Mouse (Mus musculus): Measurements from ENCODE around the gene Vwa7. TPM values are rescaled to one million over a fixed set of nuclear protein-coding genes. Genes with fewer than 3 reads are reported as not detected.

Vwa7 gene
- polyA plus RNA-seq, 1 experiment: 0.05 TPM

- no peaks in the 10 kb centered on the region for H3K27me3 ChIP-seq (ENCODE audit: control insufficient read depth, insufficient read depth, insufficient read length)
- H3ac ChIP-seq (ENCODE audit: control insufficient read depth, insufficient read length): no peak overlapping the region
- no peaks in the 10 kb centered on the region for H3K79me2 ChIP-seq (ENCODE audit: control insufficient read depth, insufficient read depth)
- H3K36me3 ChIP-seq (ENCODE audit: control insufficient read depth, insufficient read depth): peaks cover 7% of the 10 kb centered on the region
- TF ChIP-seq TCF3 (IDR thresholded peaks at IDR 0.05; ENCODE audit: insufficient read length, low read depth) (no peak), MYOG (IDR thresholded peaks at IDR 0.05; ENCODE audit: control insufficient read depth in 1 of 3, insufficient read depth in 1 of 3, insufficient read length in 2 of 3, low read depth in 2 of 3) (no peak), E2F4 (IDR thresholded peaks at IDR 0.05; ENCODE audit: insufficient read depth) (no peak), CEBPB (IDR thresholded peaks at IDR 0.05; ENCODE audit: insufficient read depth, poor library complexity, severe bottlenecking) (no peak), POLR2A (IDR thresholded peaks at IDR 0.05; ENCODE audit: insufficient read length, low read depth) (no peak), MAX (IDR thresholded peaks at IDR 0.05; ENCODE audit: low read depth) (no peak), MYOD1 (IDR thresholded peaks at IDR 0.05; ENCODE audit: control insufficient read depth in 1 of 3, insufficient read length in 2 of 3, low read depth in 2 of 3) (no peak), POLR2AphosphoS2 (IDR thresholded peaks at IDR 0.05; ENCODE audit: insufficient read length, low read depth) (no peak), TCF12 (IDR thresholded peaks at IDR 0.05; ENCODE audit: insufficient read depth, poor library complexity, severe bottlenecking) (no peak), USF1 (IDR thresholded peaks at IDR 0.05; ENCODE audit: low read depth) (no peak), REST (IDR thresholded peaks at IDR 0.05; ENCODE audit: insufficient read depth, insufficient read length) (no peak), SRF (IDR thresholded peaks at IDR 0.05; ENCODE audit: control insufficient read depth, insufficient read length, low read depth) (no peak)
- H3K4me3 ChIP-seq: no peak overlapping the region
- H3K4me2 ChIP-seq (ENCODE audit: low read depth): no peak overlapping the region
Measured at GRCm38 (mm10) chr17:35017706-35018030, 1.3 kb downstream of the Vwa7 start.

DNA sequence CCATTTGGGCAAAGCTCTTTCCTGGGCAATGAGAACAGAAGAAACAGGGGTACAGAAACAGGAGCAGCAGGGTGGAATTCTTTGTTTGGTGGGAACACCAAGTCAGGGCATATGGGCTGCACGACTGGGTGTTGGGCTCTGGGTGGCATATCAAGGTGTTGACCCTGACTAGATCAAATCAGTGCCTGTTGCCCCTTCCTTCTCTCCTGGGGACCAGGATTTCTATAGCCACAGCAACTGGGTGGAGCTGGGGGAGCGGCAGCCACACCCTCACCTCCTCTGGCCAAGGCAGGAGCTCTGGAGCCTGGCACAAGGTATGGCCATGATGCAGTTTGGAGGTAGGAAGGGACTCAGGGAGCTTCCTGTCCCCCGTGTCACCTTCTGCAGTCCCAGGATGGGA, 1.8 kb downstream of the Vwa7 start:
- no peak for TF ChIP-seq MYOG (IDR thresholded peaks at IDR 0.05; ENCODE audit: control insufficient read depth in 1 of 3, insufficient read depth in 1 of 3, insufficient read length in 2 of 3, low read depth in 2 of 3)
- no peak for TF ChIP-seq CEBPB (IDR thresholded peaks at IDR 0.05; ENCODE audit: insufficient read depth, poor library complexity, severe bottlenecking)
- TF ChIP-seq TCF12 (IDR thresholded peaks at IDR 0.05; ENCODE audit: insufficient read depth, poor library complexity, severe bottlenecking): no peak
- peaks cover 1% of the 10 kb centered on the region for H3K36me3 ChIP-seq (ENCODE audit: control insufficient read depth, insufficient read depth)
- no peak overlapping the region for H3K4me2 ChIP-seq (ENCODE audit: low read depth)
- no peak overlapping the region for H3K4me3 ChIP-seq
- H3K79me2 ChIP-seq (ENCODE audit: control insufficient read depth, insufficient read depth): no peaks in the 10 kb centered on the region
- no peak overlapping the region for H3ac ChIP-seq (ENCODE audit: control insufficient read depth, insufficient read length)
- H3K27me3 ChIP-seq (ENCODE audit: control insufficient read depth, insufficient read depth, insufficient read length): no peaks in the 10 kb centered on the region

DNA sequence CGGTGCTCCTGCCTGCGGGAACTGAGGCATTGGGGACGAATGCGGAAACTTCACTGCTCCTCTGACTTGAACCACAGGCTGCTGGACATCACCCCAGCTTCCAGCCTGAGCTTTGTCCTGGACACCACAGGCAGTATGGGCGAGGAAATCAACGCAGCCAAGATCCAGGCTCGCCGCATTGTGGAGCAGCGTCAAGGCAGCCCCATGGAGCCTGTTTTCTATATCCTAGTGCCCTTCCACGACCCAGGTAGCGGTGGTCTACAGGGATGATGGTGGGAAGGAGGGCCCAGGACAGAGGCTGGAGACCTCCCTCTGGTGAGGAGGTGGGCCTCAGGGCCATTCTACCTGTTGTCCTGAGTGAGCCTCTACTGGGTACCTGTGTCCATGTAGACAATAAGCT, 3.5 kb downstream of the Vwa7 start:
- Histone ChIP-seq H3K79me2 (ENCODE audit: control insufficient read depth, insufficient read depth) (no peaks in the 10 kb centered on the region), H3K4me2 (ENCODE audit: low read depth) (no peak overlapping the region), H3K36me3 (ENCODE audit: control insufficient read depth, insufficient read depth) (no peaks in the 10 kb centered on the region), H3K4me3 (no peak overlapping the region), H3K27me3 (ENCODE audit: control insufficient read depth, insufficient read depth, insufficient read length) (no peaks in the 10 kb centered on the region), H3ac (ENCODE audit: control insufficient read depth, insufficient read length) (no peak overlapping the region)
- TF ChIP-seq MYOG (IDR thresholded peaks at IDR 0.05; ENCODE audit: control insufficient read depth in 1 of 3, insufficient read depth in 1 of 3, insufficient read length in 2 of 3, low read depth in 2 of 3) (no peak), MYOD1 (IDR thresholded peaks at IDR 0.05; ENCODE audit: control insufficient read depth in 1 of 3, insufficient read length in 2 of 3, low read depth in 2 of 3) (no peak), TCF12 (IDR thresholded peaks at IDR 0.05; ENCODE audit: insufficient read depth, poor library complexity, severe bottlenecking) (no peak), POLR2AphosphoS2 (IDR thresholded peaks at IDR 0.05; ENCODE audit: insufficient read length, low read depth) (no peak), POLR2A (IDR thresholded peaks at IDR 0.05; ENCODE audit: insufficient read length, low read depth) (no peak), USF1 (IDR thresholded peaks at IDR 0.05; ENCODE audit: low read depth) (no peak), TCF3 (IDR thresholded peaks at IDR 0.05; ENCODE audit: insufficient read length, low read depth) (no peak), CEBPB (IDR thresholded peaks at IDR 0.05; ENCODE audit: insufficient read depth, poor library complexity, severe bottlenecking) (no peak)

- no peak overlapping the region for H3ac ChIP-seq (ENCODE audit: control insufficient read depth, insufficient read length)
- no peaks in the 10 kb centered on the region for H3K36me3 ChIP-seq (ENCODE audit: control insufficient read depth, insufficient read depth)
- TF ChIP-seq MYOD1 (IDR thresholded peaks at IDR 0.05; ENCODE audit: control insufficient read depth in 1 of 3, insufficient read length in 2 of 3, low read depth in 2 of 3) (no peak), USF1 (IDR thresholded peaks at IDR 0.05; ENCODE audit: low read depth) (no peak), REST (IDR thresholded peaks at IDR 0.05; ENCODE audit: insufficient read depth, insufficient read length) (no peak), CEBPB (IDR thresholded peaks at IDR 0.05; ENCODE audit: insufficient read depth, poor library complexity, severe bottlenecking) (no peak), POLR2AphosphoS2 (IDR thresholded peaks at IDR 0.05; ENCODE audit: insufficient read length, low read depth) (no peak), TCF12 (IDR thresholded peaks at IDR 0.05; ENCODE audit: insufficient read depth, poor library complexity, severe bottlenecking) (no peak), POLR2A (IDR thresholded peaks at IDR 0.05; ENCODE audit: insufficient read length, low read depth) (no peak), MYOG (IDR thresholded peaks at IDR 0.05; ENCODE audit: control insufficient read depth in 1 of 3, insufficient read depth in 1 of 3, insufficient read length in 2 of 3, low read depth in 2 of 3) (no peak), MAX (IDR thresholded peaks at IDR 0.05; ENCODE audit: low read depth) (no peak), TCF3 (IDR thresholded peaks at IDR 0.05; ENCODE audit: insufficient read length, low read depth) (no peak), E2F4 (IDR thresholded peaks at IDR 0.05; ENCODE audit: insufficient read depth) (no peak), SRF (IDR thresholded peaks at IDR 0.05; ENCODE audit: control insufficient read depth, insufficient read length, low read depth) (no peak)
- H3K4me3 ChIP-seq: no peak overlapping the region
- H3K79me2 ChIP-seq (ENCODE audit: control insufficient read depth, insufficient read depth): no peaks in the 10 kb centered on the region
- no peaks in the 10 kb centered on the region for H3K27me3 ChIP-seq (ENCODE audit: control insufficient read depth, insufficient read depth, insufficient read length)
- no peak overlapping the region for H3K4me2 ChIP-seq (ENCODE audit: low read depth)
Measured at GRCm38 (mm10) chr17:35020551-35020950, 4.2 kb downstream of the Vwa7 start.

GRCm38 (mm10) chr17:35021163-35021808, 4.9 kb downstream of the Vwa7 start:
- TF ChIP-seq TCF3 (IDR thresholded peaks at IDR 0.05; ENCODE audit: insufficient read length, low read depth) (no peak), POLR2A (IDR thresholded peaks at IDR 0.05; ENCODE audit: insufficient read length, low read depth) (no peak), MYOG (IDR thresholded peaks at IDR 0.05; ENCODE audit: control insufficient read depth in 1 of 3, insufficient read depth in 1 of 3, insufficient read length in 2 of 3, low read depth in 2 of 3) (no peak)
- Histone ChIP-seq H3K36me3 (ENCODE audit: control insufficient read depth, insufficient read depth) (no peaks in the 10 kb centered on the region), H3K27me3 (ENCODE audit: control insufficient read depth, insufficient read depth, insufficient read length) (no peaks in the 10 kb centered on the region), H3K4me2 (ENCODE audit: low read depth) (no peak overlapping the region), H3K79me2 (ENCODE audit: control insufficient read depth, insufficient read depth) (no peaks in the 10 kb centered on the region), H3K4me3 (no peak overlapping the region), H3ac (ENCODE audit: control insufficient read depth, insufficient read length) (no peak overlapping the region)

All from myocyte (in vitro differentiated cells).